Mouse (Mus musculus): ENCODE results near the gene Gm28053. TPM values are rescaled to one million over a fixed set of nuclear protein-coding genes. Genes with fewer than 3 reads are reported as not detected.

Gene Gm28053
- polyA plus RNA-seq, 1 experiment from 2014 or later: not detected

DNA sequence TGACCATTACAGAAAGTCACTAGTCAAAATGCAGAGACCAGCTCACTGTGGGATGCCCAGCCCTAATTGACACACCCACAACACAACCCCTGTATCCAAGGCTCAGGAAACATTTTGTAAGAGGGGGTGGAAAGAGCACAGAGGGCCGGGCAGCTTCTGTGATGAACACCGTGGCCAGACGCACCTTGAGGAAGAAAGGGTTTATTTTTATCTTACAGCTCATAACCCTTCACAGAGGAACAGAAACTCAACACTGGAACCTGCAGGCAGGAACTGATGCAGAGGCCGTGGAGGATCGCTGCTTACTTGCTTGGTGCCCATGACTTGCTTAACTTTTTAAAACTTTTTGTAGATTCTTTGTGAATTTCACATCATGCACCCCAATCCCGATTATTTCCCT, 25.4 kb upstream of the Gm28053 start:
- POLR2A ChIA-PET: no interaction called here
- in situ Hi-C loops (cut with MboI; ENCODE audit: low pct_unique_long_range_greater_than_20kb): no loop called here

GRCm38 (mm10) chr6:48696830-48697554, 21.4 kb upstream of the Gm28053 start:
- in situ Hi-C loops (cut with MboI; ENCODE audit: low pct_unique_long_range_greater_than_20kb): no loop called here
- ChIA-PET CTCF (no interaction called here), POLR2A (no interaction called here)
- ATAC-seq (no peak), DNase-seq (ENCODE audit: low read depth, low spot score) (no peak)
- no peak for TF ChIP-seq CTCF (IDR thresholded peaks at IDR 0.05)
- no peaks in the 10 kb centered on the region for H3K27me3 ChIP-seq

More for the DNA sequence above, 25.4 kb upstream of the Gm28053 start:
- H3K27me3 ChIP-seq: no peaks in the 10 kb centered on the region
- TF ChIP-seq CTCF (IDR thresholded peaks at IDR 0.05): no peak
- no peak for DNase-seq (ENCODE audit: low read depth, low spot score)
- CTCF ChIA-PET: interaction anchor here (0.7 to 2.7 kb wide), 3 partner anchors 8 to 47 kb away, joined by 3 to 10 read pairs (median 3); partner anchors contain the start of gene Gimap4
- no peak for ATAC-seq

- TF ChIP-seq CTCF (IDR thresholded peaks at IDR 0.05): no peak
- ATAC-seq: no peak
- in situ Hi-C loops (cut with MboI; ENCODE audit: low pct_unique_long_range_greater_than_20kb): no loop called here
- POLR2A ChIA-PET: no interaction called here
- CTCF ChIA-PET: no interaction called here
- DNase-seq (ENCODE audit: low read depth, low spot score): no peak
- H3K27me3 ChIP-seq: no peaks in the 10 kb centered on the region
Observed at GRCm38 (mm10) chr6:48697555-48697930, 20.9 kb upstream of the Gm28053 start.

DNA sequence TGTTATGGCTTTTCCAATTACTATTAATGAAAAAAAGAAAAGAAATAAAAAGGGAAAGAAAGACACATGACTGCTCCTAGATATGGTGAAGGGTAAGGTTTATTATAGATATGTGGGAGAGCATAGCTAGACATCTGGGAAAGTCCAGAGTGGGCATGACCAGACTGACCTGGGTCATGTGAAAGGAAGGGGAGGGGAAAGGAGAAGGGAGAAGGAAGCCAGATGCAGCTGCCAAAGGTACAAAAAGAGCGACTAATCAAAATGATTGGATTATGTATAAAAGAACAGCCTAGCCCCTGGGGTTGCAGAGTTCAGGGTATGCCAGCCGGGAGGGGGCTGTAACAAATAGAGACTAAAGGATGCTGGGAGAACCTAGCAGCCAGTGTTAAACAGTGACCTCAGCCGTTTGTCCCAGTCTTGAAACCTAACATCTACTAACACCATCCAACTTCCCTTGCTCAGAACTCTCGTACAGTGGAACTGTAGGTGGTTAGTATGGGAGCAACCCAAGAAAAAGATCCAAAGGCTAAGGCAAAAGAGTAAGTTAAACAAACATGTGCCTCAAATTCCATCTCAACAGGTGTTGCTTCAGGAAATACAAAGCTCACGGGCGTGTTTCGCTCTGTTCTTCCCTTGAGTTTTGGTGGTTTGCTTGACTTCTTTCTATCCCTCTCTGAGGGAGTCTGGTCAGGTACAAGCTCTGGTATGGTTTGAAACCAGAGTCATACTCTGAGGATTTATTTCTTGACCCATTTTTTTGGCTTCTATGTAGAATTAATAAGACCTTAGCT, 20.1 kb upstream of the Gm28053 start:
- in situ Hi-C loops (cut with MboI; ENCODE audit: low pct_unique_long_range_greater_than_20kb): no loop called here
- no peak for TF ChIP-seq CTCF (IDR thresholded peaks at IDR 0.05)
- ATAC-seq (no peak), DNase-seq (ENCODE audit: low read depth, low spot score) (no peak)
- CTCF ChIA-PET: interaction anchor here (1.6 to 1.8 kb wide), 3 partner anchors 11 to 13 kb away, joined by 5 to 7 read pairs (median 5); no protein-coding TSS in a partner anchor
- POLR2A ChIA-PET: no interaction called here
- no peaks in the 10 kb centered on the region for H3K27me3 ChIP-seq

GRCm38 (mm10) chr6:48698888-48699287, 19.5 kb upstream of the Gm28053 start:
- no peaks in the 10 kb centered on the region for H3K27me3 ChIP-seq
- in situ Hi-C loops (cut with MboI; ENCODE audit: low pct_unique_long_range_greater_than_20kb): no loop called here
- DNase-seq (ENCODE audit: low read depth, low spot score) (no peak), ATAC-seq (no peak)
- ChIA-PET CTCF (interaction anchor here (1.6 to 1.8 kb wide), 3 partner anchors 12 to 14 kb away, joined by 5 to 7 read pairs (median 5); no protein-coding TSS in a partner anchor), POLR2A (no interaction called here)
- no peak for TF ChIP-seq CTCF (IDR thresholded peaks at IDR 0.05)

- in situ Hi-C loops (cut with MboI; ENCODE audit: low pct_unique_long_range_greater_than_20kb): no loop called here
- DNase-seq (ENCODE audit: low read depth, low spot score) (no peak), ATAC-seq (no peak)
- ChIA-PET CTCF (interaction anchor here (0.8 to 1.8 kb wide), 3 partner anchors 10 to 72 kb away, joined by 3 to 7 read pairs (median 5); no protein-coding TSS in a partner anchor), POLR2A (interaction anchor here (0.9 kb wide), 1 partner anchor 285 kb away, joined by 3 read pairs; no protein-coding TSS in a partner anchor)
- TF ChIP-seq CTCF (IDR thresholded peaks at IDR 0.05): no peak
- no peaks in the 10 kb centered on the region for H3K27me3 ChIP-seq
Observed at GRCm38 (mm10) chr6:48700251-48701075, 17.9 kb upstream of the Gm28053 start.

DNA sequence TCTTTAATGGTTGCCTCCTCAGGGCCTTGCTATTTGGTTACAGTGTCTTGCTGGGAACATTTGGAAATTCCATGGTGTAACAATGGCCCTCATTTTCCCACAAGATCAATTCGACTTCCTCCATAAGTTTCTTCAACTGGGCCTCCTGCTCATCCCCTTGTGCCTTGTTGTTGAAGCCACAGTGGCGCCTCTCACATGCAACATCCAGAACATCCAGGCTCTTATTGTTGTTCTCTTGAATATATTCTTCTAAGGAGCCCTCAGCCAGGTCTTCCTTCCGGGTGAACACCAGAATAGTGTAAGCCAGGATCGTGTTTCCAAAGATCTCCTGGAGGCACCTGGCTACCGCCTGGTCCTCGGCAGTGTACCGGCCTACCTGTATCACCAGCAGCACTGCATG, 16.3 kb upstream of the Gm28053 start:
- no peaks in the 10 kb centered on the region for H3K27me3 ChIP-seq
- DNase-seq (ENCODE audit: low read depth, low spot score) (no peak), ATAC-seq (no peak)
- ChIA-PET CTCF (no interaction called here), POLR2A (no interaction called here)
- TF ChIP-seq CTCF (IDR thresholded peaks at IDR 0.05): no peak
- in situ Hi-C loops (cut with MboI; ENCODE audit: low pct_unique_long_range_greater_than_20kb): no loop called here

GRCm38 (mm10) chr6:48702601-48703000, 15.8 kb upstream of the Gm28053 start:
- ChIA-PET CTCF (no interaction called here), POLR2A (no interaction called here)
- no peaks in the 10 kb centered on the region for H3K27me3 ChIP-seq
- ATAC-seq: no peak
- TF ChIP-seq CTCF (IDR thresholded peaks at IDR 0.05): peak; percentile 39
- in situ Hi-C loops (cut with MboI; ENCODE audit: low pct_unique_long_range_greater_than_20kb): no loop called here
- DNase-seq (ENCODE audit: low read depth, low spot score): no peak

DNA sequence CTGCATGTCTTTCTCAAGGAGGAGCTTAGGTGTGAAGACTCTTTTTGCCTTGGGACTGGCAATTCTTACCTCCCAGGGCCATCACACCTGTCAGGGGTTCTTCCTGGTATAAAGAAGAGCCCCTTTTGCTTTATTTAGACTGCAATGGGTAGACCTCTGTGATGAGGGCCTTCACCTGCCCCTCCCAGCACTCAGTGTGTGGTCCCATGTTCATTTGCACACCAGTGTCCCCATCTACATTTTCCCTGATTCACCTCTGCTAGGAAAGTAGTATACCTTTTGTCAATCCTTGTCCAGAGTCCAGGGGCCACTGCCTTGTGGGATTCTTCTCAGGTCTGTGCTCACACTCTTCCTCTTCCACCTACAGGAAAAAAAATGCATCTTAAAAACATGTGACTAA, 14.3 kb upstream of the Gm28053 start:
- in situ Hi-C loops (cut with MboI; ENCODE audit: low pct_unique_long_range_greater_than_20kb): no loop called here
- H3K27me3 ChIP-seq: no peaks in the 10 kb centered on the region
- DNase-seq (ENCODE audit: low read depth, low spot score) (no peak), ATAC-seq (no peak)
- no peak for TF ChIP-seq CTCF (IDR thresholded peaks at IDR 0.05)
- POLR2A ChIA-PET: no interaction called here
- CTCF ChIA-PET: interaction anchor here (1.2 kb wide), 1 partner anchor 13 kb away, joined by 4 read pairs; no protein-coding TSS in a partner anchor

- CTCF ChIA-PET: no interaction called here
- no peaks in the 10 kb centered on the region for H3K27me3 ChIP-seq
- in situ Hi-C loops (cut with MboI; ENCODE audit: low pct_unique_long_range_greater_than_20kb): no loop called here
- no peak for TF ChIP-seq CTCF (IDR thresholded peaks at IDR 0.05)
- ATAC-seq (no peak), DNase-seq (ENCODE audit: low read depth, low spot score) (no peak)
- POLR2A ChIA-PET: no interaction called here
Observed at GRCm38 (mm10) chr6:48706130-48706529, 12.3 kb upstream of the Gm28053 start.

All from Patski (cell line).